Mouse (Mus musculus) Patski (cell line): ENCODE results near the gene Ngb. TPM values are rescaled to one million over a fixed set of nuclear protein-coding genes. Genes with fewer than 3 reads are reported as not detected.

Experiments
- ATAC-seq: fragments of 100-300 bp; one replicate; pipeline ENCODE4 v1.8.0; 2021
- CTCF ChIA-PET: fragments of 350-600 bp; sonication (Branson Sonifier 250); formaldehyde crosslinking; loops from one replicate; lab custom pipeline; 2022; ENCODE audit warnings: inconsistent platforms; lab: Charles Lee
- POLR2A ChIA-PET: fragments of 350-600 bp; sonication (Branson Sonifier 250); formaldehyde crosslinking; loops from one replicate; lab custom pipeline; 2022; ENCODE audit warnings: antibody characterized with exemption, inconsistent platforms; lab: Charles Lee
- DNase-seq: peaks from one replicate; pipeline ENCODE4 v3.0.0-alpha.2; 2011; ENCODE audit warnings: low read depth, low spot score
- H3K27me3 ChIP-seq: fragments of 371-371 bp; one replicate; pipeline ENCODE4 v1.5.1; 2021
- CTCF ChIP-seq: fragments of 100-300 bp; IDR thresholded peaks from one replicate; pipeline ENCODE4 v1.5.1; 2021
- in situ Hi-C: fragments of 300-500 bp; cut with MboI; formaldehyde crosslinking; loops from 3 replicates; pipeline ENCODE4 v1.11.1; 2018; ENCODE audit warnings: low pct_unique_long_range_greater_than_20kb, mixed read lengths
- polyA plus RNA-seq: library from polyadenylated mRNA; unstranded; gene quantifications from one replicate; pipeline ENCODE4 v1.2.3, GENCODE M21; 2021

Ngb gene
- polyA plus RNA-seq, 1 experiment from 2014 or later, result 0.49 TPM

GRCm38 (mm10) chr12:87132210-87132609, 29.9 kb upstream of the Ngb start:
- CTCF ChIA-PET, result interaction anchor here (1.6 kb wide), 1 partner anchor 13 kb away, joined by 4 read pairs; no protein-coding TSS in a partner anchor
- ATAC-seq (no peak), DNase-seq (no peak)
- TF ChIP-seq CTCF, result no peak
- in situ Hi-C loops, result no loop called here
- H3K27me3 ChIP-seq, result no peaks in the 10 kb centered on the region
- POLR2A ChIA-PET, result no interaction called here

GRCm38 (mm10) chr12:87131619-87132018, 29.3 kb upstream of the Ngb start:
- DNase-seq, result no peak
- ATAC-seq, result no peak

GRCm38 (mm10) chr12:87131181-87131580, 28.8 kb upstream of the Ngb start:
- in situ Hi-C loops, result no loop called here
- TF ChIP-seq CTCF, result no peak
- no peaks in the 10 kb centered on the region for H3K27me3 ChIP-seq
- no peak for DNase-seq
- no peak for ATAC-seq
- ChIA-PET POLR2A (no interaction called here), CTCF (interaction anchor here (1.6 kb wide), 1 partner anchor 14 kb away, joined by 4 read pairs; no protein-coding TSS in a partner anchor)

More at GRCm38 (mm10) chr12:87131619-87132018, 29.3 kb upstream of the Ngb start:
- H3K27me3 ChIP-seq, result no peaks in the 10 kb centered on the region
- CTCF ChIA-PET, result interaction anchor here (1.6 kb wide), 1 partner anchor 13 kb away, joined by 4 read pairs; no protein-coding TSS in a partner anchor
- POLR2A ChIA-PET, result no interaction called here
- in situ Hi-C loops, result no loop called here
- TF ChIP-seq CTCF, result peak; percentile 52

DNA sequence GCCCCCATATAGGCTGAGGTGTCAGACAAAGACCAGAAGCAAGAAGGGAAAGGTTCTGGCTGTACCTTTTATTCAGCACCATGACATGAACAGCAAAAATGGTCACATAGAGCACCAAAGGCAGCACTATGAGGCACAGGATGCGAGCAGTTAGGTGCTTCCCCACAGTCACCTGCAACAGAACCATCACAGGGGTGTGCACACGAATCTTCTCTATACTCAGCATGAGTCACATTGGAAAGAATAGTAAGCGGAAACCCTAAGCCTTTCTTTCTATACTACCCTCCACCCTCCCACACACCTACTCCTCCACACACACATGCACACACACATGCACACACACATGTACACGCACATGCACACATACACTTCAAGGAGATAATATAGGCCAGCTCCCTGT, 27.9 kb upstream of the Ngb start:
- DNase-seq, result no peak
- ATAC-seq, result no peak
- ChIA-PET POLR2A (no interaction called here), CTCF (no interaction called here)
- in situ Hi-C loops, result no loop called here
- TF ChIP-seq CTCF, result no peak
- no peaks in the 10 kb centered on the region for H3K27me3 ChIP-seq

- POLR2A ChIA-PET, result no interaction called here
- TF ChIP-seq CTCF, result no peak
- no peak for ATAC-seq
- in situ Hi-C loops, result no loop called here
- DNase-seq, result no peak
- CTCF ChIA-PET, result no interaction called here
- no peaks in the 10 kb centered on the region for H3K27me3 ChIP-seq
These were observed 24.9 kb upstream of the Ngb start for GRCm38 (mm10) chr12:87127256-87127655.

- no peaks in the 10 kb centered on the region for H3K27me3 ChIP-seq
- in situ Hi-C loops, result no loop called here
- CTCF ChIA-PET, result no interaction called here
- ATAC-seq (no peak), DNase-seq (no peak)
- POLR2A ChIA-PET, result no interaction called here
- TF ChIP-seq CTCF, result no peak
These were observed 19.7 kb upstream of the Ngb start for GRCm38 (mm10) chr12:87121918-87122589.

DNA sequence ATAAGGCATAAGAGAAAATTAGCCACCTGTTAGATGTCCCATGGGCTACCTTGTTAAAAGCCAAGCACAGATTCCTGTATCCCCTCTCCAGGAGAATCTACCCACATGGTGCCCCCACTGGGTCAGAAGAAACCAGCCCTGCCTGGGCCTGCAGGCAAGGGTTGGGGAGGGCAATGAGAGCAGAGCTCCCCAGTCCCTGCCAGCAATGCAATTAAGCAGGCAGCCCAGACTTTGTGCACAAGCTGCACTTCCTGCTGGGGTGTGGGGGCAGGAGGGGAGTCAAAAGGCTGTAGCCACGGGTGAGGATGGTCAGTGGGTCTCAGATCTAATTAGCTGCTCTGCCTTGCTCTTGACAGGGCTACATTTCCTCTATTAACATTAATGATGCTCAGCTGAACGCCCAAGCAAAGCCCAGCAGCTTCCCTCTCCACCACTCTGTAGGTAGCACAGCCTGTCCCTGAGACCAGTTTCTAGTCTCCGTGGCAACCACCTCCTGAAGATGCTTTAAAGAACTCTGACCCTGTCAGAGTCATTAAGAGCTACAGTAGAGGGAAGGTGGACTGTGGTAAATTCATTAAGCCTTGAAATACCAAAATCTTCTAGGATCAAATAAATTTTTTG, 5.1 kb upstream of the Ngb start:
- in situ Hi-C loops, result no loop called here
- no peak for TF ChIP-seq CTCF
- H3K27me3 ChIP-seq, result no peaks in the 10 kb centered on the region
- ChIA-PET CTCF (no interaction called here), POLR2A (no interaction called here)
- no peak for DNase-seq
- ATAC-seq, result no peak

DNA sequence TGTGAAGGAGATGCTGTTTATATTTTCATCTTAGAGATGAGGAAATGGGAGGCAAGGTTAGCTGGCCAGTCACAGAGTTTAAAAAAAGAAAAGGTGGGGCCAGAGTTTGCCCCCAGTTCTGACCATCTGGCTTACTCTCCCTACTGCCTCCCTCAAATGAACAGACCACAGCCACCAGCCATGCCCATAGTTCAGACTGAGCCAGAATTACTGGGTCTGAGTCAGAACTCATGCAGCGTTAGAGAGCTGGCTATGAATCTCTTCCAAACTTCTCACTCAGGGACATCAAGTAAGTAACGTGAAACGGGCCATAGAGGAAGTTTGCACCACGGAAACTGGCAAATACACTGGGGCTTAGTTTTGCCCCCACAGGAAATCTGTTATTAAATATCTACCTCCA, 2.5 kb upstream of the Ngb start:
- peaks cover 4% of the 10 kb centered on the region for H3K27me3 ChIP-seq
- ChIA-PET POLR2A (no interaction called here), CTCF (no interaction called here)
- DNase-seq (no peak), ATAC-seq (no peak)
- no peak for TF ChIP-seq CTCF
- in situ Hi-C loops, result no loop called here

GRCm38 (mm10) chr12:87103471-87103870, 1.1 kb upstream of the Ngb start:
- in situ Hi-C loops, result no loop called here
- ATAC-seq (no peak), DNase-seq (no peak)
- ChIA-PET POLR2A (no interaction called here), CTCF (no interaction called here)
- no peak for TF ChIP-seq CTCF
- H3K27me3 ChIP-seq, result peaks cover 4% of the 10 kb centered on the region

- ATAC-seq (no peak), DNase-seq (no peak)
- CTCF ChIA-PET, result no interaction called here
- POLR2A ChIA-PET, result no interaction called here
- in situ Hi-C loops, result no loop called here
- no peak for TF ChIP-seq CTCF
- peaks cover 4% of the 10 kb centered on the region for H3K27me3 ChIP-seq
These were observed 2.0 kb downstream of the Ngb start for GRCm38 (mm10) chr12:87100331-87100730.

DNA sequence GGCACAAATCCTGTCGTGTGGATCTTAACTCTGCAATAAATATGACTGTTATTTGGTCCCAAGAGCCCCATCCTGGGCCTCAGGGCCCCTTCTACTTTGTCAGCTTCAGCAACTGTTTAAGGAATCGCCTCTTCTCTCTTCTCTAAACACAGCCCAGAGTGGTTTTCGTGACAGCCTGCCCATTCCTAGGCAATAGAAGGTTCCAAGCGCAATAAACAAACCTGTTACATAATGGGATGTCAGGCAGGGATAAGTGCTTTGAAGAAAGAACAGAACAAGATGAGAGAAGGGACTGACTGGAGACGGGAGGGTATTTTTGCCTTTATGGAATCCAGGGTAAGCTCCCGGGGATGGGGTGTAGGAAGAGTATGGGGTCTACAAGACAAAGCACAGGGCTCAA, 8.7 kb downstream of the Ngb start:
- CTCF ChIA-PET, result interaction anchor here (0.5 kb wide), 1 partner anchor 162 kb away, joined by 3 read pairs; no protein-coding TSS in a partner anchor
- POLR2A ChIA-PET, result no interaction called here
- DNase-seq (no peak), ATAC-seq (no peak)
- TF ChIP-seq CTCF, result no peak
- no peaks in the 10 kb centered on the region for H3K27me3 ChIP-seq
- in situ Hi-C loops, result no loop called here
